Mouse (Mus musculus) cerebellum, adult 9-10 months (tissue): ENCODE results near the gene Zcchc18.
"Not testable (repeated sequence)": the region's sequence is repeated elsewhere in the genome, so short reads cannot be mapped to it uniquely, and the experiment has no call there.

Experiments
- DNase-seq: peaks from one replicate; pipeline ENCODE4 v3.0.0; 2022

Zcchc18 gene

DNA sequence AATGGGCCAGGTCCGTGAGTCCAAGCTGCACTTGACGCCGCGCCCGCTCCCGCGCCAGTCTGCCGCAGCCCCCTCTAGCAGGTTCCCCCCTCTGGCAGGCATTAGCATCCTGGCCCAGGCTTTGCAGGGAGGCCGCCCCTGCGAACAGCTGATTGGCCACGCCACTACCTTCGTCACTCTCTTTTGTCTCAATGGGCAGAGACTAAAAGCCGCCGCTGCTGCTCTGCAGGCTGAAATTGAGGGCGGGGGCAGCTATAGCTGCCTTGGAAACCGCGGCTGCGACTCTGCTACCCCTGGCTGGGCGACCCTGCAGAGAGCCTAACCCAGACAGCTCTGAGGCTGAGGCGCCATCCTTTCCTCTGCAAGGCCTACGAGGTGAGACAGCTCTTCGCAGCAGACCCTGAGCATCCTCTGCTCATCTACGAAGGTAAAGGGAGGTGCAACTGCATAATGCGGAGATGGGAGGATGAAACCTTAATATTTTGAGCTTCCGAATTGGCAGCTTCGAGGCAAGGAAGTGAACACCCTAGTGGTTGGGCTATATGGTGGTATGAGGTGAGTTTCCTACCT, at the start of gene Zcchc18:
Zcchc18 (plus strand) TSS at position 178 of the 570 bp plus-strand sequence.
- DNase-seq: peak; percentile 87

DNA sequence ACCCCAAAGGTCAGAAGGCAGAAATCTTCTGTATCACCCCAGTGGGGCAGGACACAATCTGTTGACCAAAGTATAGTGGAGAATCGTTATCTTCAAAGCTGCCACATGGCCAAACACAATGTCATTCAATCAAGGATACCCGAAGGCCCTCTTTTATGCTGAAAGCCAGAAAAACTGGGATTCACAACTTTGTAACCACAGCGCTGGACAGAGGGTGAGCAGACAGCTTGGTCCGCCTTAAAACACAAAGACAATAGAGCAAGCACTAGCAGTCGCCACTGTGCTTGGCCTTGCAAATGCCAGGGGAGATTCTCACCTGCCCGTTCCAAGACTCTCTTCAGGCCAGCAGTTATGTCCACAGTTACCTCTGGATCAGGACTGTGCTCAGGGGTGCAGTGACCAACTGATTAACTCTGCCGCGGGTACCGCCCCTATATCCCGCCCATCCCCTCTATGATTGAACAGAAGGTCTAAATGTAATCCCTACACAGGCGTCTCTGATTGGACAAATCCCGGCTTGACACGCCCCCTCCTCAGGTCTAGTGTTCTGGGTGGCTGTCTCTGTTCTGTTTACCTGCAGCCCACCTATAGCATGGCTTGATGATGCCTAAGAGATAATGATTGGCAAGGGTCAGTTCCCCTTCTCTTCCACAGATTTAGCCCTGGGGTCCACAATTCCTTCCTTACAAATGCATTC, 35.2 kb upstream of the Zcchc18 start:
- DNase-seq: peak; percentile 95

DNA sequence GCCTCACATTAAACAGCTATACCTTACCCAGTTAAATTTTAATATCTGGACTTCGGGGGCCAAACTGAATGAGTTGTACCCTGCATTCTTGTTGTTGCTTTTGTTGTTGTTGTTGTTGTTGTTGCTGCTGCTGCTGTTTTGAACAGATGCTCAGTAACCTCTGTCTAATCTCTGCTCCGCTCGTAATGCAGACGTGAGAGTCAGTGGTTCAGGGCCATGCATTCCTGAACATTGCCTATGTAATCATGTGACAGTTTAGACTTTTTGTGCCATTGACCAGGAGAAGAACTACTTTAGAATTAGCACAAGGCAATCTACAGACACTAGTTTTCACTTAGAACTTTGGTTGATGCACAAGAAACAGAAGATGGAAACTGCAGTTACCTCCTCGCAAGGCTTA, 34.7 kb upstream of the Zcchc18 start:
- DNase-seq: not testable (repeated sequence)

DNA sequence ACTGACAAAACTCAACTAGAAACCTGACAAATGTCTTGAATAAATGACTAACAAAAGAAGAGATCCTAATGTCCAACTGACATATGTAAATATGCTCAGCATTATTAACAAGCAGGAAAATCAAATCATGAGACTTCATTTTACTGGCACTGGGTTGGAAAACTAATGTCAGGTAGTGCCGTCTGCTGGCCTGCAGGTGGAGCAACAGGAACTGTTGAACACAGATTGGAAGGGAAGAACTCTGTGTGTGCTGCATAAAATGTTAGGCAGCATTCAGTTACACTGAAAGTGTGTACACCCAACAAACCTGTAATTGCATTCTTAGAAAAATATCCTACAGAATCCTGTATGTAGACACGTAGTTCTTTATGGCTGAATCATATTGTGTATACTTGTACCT, 33.3 kb upstream of the Zcchc18 start:
- DNase-seq: peak; percentile 39

DNA sequence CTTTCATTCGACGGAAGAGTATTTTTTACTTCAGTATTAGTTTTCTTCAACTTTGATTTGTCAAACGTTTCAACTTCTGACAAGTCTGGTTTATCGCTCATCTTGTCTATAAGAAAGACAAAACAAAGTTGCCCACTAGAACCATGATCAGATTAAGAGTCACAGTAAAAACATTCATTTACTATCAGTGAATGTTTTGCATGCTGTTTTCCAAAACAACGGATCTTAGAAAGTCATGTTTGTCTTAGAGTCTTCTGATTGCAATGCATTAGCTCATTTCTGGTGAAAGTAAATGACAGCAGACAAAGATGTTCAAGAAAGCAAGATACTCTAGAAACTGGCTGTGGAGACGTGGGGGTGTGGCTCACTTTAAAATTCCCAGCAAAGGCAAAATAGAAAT, 17.6 kb upstream of the Zcchc18 start, which contains the start of gene Tmsb15b2:
Tmsb15b2 (minus strand) TSS at position 101 of the 400 bp plus-strand sequence.
- not testable (repeated sequence) for DNase-seq

DNA sequence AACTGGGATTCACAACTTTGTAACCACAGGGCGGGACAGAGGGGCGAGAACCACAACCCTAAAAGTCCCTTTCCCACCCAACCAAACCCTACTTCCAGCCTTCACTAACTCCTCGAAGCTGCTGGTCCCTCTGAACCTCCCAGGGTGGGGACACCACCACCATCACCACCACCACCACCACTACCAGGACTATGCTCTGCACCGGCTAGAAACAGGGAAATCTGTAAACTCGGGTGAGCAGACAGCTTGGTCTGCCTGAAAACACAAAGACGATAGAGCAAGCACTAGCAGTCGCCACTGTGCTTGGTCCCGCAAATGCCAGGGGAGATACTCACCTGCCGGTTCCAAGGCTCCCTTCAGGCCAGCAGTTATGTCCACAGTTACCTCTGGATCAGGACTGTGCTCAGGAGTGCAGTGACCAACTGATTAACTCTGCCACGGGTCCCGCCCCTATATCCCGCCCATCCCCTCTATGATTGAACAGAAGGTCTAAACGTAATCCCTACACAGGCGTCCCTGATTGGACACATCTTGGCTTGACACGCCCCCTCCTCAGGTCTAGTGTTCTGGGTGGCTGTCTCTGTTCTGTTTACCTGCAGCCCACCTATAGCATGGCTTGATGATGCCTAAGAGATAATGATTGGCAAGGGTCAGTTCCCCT, 16.4 kb upstream of the Zcchc18 start, which contains the start of the genes Tmsb15l and Tmsb15b1:
Tmsb15l (minus strand) TSS at position 446 of the 661 bp plus-strand sequence.
Tmsb15b1 (minus strand) TSS at position 451 of the 661 bp plus-strand sequence.
- peak; percentile 67 for DNase-seq

DNA sequence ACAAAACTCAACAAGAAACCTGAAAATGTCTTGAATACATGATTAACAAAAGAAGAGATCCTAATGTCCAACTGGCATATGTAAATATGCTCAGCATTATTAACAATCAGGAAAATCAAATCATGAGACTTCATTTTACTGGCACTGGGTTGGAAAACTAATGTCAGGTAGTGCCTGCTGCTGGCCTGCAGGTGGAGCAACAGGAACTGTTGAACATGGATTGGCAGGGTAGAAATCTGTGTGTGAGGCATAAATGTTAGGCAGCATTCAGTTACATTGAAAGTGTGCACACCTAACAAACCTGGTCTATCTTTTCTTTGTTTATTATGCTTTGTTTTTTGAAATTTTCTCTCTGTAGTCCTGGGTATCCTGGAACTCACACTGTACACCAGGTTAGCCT, 14.3 kb upstream of the Zcchc18 start:
- DNase-seq: peak; percentile 64

DNA sequence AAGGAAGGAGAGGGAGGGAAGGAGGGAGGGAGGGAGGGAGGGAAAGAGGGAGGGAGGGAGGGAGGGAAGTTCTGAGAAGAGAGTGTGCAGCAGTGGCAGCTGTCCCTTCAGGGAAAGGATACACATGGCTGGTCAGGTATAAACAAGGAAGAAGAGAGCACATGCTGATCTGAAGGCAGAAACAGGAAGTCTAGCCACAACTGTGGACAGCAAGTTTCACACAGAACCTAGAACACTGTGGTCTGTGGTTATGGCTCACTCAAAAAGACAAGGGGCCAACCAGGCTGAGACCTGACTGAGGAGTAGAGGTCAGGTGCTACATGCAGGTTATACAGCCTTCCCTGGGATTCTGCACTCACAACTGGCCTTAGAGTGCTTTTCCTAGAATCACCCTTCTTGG, 6.9 kb upstream of the Zcchc18 start:
- no peak for DNase-seq

DNA sequence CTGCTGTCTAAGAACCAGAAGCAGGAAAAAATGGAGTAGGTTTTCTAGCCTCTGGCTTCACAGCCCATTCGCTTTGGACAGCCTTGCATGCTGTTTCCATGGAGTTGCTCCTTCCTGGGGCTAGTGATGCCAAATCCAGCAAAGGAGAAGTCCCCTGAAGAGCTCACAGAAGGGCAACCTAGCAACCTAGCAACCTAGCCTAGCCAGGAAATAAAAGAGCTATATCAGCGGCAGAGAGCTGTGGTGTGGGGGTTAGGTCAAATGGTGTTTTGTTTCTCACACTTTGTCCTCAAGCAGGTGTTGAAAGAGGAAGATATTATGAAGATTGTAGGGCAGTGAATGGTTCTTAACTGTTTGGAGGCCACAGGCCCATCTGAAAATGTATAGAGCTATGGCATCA, 1.7 kb upstream of the Zcchc18 start:
- no peak for DNase-seq

DNA sequence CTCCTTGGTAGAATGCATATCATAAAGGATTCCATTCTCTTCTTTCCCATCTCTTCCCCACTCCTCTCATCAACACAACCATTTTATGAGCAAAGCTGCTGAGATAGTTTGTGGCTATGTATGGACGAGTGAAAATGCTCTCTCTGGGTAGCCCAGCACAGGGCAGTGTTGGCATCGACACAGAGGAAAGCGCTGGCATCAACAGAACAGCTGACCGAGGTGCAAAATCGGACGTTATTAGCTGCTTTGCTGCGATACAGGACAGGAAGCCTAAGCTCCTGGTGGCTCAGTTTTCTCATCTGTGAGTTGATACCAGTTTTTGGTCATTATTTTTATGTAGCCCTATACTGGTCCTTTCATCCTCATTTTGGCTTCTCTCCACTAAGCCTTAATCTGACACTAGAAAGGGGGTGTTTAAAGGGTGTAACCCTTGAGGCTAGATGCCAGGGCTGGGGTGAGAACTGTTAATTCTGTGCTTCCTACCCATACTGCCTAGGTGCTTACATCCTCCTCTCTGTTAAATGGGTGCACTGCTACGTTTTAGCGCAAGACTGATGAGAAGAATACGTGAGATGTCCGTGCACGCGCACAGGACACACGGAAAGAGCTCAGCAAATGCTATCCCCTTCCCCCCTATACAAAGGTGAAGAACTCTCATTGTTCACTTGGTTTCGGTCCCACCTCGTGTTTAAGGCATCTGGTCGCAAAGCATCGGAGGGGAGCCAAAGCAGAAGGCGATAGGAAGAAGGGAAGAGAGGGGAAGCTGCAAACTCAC, 577 bp upstream of the Zcchc18 start:
- peak; percentile 65 for DNase-seq

DNA sequence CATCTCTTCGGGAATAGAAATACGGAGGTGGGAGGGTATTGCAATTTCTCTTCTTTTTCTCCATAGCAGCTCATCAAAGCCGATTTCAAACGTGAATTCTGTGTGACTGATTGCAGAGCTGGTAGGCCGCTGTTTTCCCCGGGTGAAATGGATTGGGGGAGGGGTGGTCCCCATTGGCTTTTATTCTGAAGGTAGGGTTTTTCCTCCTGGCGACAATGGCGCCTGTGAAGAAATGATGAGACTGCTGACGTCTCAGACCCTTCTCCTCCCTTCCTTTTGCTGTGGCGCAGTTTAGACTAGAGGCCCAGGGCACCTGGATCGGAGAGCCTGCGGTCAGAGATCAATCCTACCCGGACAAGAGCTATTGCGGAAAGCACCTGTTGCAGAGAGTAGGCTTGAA, 686 bp downstream of the Zcchc18 start:
- peak; percentile 53 for DNase-seq

DNA sequence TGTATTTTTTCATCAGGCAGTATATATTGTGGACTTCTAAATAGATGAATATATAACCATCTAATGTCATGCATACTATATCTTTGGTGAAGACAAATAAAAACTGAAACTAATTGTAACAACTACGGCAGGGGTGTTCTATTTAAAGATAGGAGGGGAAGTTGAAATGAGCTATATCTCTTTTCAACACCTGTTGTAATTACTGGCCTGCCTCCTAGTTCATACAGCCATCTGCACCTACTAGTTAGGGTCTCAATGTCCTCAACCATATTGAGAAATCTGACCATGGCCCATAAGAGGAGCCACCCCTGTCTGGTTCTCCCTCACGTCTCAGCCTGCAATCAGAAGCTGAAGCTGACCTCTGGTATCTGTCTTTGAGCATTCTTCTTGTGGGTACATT, 3.3 kb downstream of the Zcchc18 start:
- DNase-seq: no peak

DNA sequence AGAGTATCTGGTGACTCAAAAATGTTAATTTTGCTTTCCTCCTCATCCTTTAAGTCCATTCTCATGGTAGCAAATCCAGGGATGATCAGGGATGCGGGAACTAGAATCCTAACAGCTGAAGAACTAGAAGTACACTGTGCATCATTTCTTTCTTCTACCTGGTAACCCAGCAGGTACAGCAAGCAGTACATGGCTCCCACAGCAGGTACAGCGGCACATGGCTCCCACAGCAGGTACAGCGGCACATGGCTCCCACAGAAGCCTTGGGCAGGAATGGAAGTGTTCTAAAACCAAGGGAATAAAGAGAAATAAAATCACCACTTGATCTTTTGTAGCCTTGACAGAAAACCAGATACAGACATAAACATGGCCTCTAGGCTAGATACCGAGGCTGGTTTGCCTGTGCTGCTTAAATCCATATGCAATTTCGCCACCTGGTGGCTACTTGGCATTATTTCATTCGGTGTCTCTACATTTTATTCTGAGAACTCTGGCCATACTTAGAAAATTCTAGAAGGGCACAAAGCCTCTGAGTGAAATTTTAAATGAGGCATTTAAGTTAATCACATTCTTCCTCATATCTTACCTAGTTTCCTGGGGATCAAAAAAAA, 22.2 kb downstream of the Zcchc18 start:
- peak; percentile 81 for DNase-seq

DNA sequence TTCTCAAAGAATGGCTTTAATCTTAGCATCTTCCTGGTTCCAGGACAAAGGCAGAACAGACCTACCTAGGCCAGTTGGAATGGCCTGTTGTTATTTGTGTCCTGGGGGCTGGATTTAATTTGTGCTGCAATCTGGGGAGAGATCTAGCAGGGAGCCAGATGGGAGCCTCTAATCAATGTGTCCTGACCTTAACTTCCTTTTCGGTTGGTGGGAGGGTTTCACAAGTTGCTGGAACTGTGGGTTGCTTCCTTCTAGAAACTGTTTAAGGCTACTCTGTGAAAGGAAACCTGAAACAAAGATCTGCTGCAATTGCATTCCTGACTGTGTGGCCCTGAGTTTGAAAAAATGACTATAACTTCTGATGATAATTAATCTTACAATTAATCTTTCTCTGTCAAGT, 24.7 kb downstream of the Zcchc18 start:
- no peak for DNase-seq

DNA sequence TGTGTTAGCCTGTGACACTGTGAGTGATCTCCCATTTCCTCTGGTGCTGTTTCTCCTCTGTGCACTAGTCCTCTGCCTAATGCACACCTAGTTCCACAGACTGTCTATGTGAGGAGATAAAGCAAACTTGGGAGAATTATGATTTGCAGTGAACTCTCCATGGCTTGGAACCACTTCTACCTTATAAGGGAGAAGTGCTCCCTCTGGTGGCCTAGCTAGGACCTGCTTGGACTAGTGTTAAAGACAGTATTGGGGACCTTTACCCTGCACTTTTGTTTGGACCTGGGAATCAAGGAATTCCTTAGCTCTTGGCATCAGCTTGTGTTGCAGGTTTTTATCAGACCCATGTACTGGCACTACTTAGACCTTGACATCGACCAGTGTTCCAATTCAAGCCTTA, 26.4 kb downstream of the Zcchc18 start:
- DNase-seq: peak; percentile 69

DNA sequence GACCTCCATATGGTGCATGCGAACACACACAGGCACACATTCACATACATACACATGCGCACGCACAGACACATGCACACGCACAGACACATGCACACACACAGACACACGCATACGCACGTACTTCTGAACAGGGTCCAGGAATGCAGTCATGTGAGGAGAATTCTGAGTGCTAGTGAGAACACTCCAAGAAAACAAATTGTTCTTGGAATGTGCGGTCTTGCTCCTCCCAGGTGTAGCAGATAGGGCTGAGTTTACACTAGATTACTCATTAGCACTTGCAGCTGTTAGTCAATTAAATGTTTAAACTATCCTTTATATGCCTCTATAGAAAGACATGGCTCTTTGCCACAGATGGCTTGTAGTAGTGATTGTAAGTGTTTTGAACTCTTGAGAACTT, 38.0 kb downstream of the Zcchc18 start:
- DNase-seq: no peak

DNA sequence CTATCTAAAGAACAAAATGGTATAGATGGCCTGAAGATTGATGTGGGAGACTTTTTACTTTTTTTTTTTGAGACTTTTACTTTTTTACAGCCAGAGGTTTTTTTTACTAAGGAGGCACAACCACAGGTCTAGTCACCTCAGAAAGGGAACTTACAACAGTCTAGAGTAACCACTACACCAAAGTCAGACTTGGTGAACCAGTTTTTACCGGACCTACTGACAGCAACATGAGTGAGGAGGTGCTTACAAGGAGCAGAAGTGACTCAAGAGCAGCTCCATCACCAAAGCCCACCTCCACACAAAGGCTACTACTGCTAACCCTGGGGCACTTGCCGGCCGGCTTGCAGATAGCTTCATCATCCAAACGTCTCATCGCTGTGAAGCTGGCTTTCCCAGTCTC, 38.8 kb downstream of the Zcchc18 start:
- no peak for DNase-seq

DNA sequence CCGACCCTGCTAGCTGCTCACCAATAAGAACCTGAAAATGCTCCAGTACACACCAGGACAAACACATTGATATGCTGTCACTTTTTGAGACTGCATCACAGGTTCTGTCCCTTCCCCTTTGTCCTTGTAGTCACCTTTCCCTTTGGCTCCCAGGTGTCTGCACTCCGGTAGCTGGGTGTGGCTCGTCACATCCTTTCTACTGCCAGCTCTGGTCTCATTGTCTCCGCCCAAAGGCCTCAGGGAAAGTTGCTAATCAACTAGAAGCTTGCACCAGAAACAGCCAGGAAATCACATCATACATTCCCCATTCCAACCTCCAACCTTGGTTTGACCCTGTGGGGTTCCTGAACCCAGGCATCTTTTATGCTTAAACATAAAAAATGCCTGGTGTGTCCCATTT, 41.4 kb downstream of the Zcchc18 start:
- no peak for DNase-seq

DNA sequence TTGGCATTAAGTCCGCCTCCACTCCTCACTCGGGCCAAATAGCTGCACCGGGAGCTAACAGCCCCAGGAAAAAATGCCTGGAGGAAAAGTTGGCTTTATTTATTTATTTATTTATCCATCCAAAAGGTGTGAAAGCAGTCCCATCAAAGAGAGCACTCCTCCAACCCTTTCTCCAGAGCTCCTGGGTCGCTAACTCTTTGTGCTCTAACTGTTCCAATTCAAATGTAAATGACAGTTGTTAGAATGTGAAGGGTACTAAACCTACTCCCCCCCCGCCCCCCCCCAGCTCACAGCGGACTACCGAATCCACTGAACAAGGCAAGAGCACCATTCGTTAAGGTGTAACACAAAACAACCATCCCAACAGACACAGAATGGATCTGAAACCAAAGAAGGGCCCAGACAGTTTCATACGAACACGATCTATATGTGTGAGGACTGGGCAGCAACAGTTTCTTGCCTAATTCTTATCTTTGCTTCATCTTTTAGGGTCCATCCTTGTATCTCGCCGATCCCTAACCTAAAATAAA, 44.6 kb downstream of the Zcchc18 start:
- no peak for DNase-seq

DNA sequence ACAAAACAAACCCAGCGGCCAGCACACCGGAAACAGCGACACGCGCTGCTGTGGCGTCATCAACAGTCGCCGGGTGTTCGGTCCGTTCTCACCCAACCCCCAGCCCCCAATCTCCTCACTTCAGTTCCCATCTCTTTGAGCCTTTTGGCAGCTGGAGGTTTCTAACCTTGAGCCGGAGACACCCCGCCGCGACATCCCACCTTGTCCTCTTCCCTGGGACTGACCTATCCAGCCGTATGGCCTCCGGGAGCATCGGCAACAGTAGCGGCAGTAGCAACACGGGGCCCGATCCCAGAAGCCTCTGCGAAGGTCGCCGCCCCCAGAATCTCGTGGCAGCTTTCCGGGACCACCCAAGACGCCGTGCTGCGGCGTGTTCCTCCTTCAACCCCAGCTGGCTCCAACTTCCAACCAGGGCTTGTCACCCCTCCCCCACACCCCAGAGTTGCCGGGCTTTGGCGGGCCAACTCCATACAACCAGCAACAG, 45.1 kb downstream of the Zcchc18 start, which contains the start of gene Slc25a53:
Slc25a53 (minus strand) TSS at position 303 of the 484 bp plus-strand sequence.
- DNase-seq: peak; percentile 76

DNA sequence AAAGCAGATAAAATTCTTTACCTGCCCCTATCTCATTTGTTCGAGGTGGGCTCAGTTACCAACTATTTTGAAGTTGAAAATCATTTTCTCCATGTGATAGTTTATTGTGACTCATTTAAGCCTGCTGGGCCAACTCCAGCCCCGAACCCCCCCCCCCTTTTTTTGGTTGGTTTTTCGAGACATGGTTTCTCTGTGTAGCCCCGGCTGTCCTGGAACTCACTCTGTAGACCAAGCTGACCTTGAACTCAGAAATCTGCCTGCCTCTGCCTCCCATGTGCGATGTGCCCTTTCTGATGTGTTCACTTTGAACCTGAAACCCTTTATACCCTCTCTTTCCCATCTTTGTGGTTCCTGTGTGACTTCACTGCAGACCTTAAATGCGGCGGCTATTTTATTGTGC, 45.5 kb downstream of the Zcchc18 start:
- DNase-seq: no peak
